Mouse (Mus musculus): ENCODE measurements at regions not wholly inside any gene's neighbourhood (a gene's known extent, or its start where the extent isn't known, plus 50 kb on each side); places are given as distances from the start of the nearest gene placed in this dataset.

DNA sequence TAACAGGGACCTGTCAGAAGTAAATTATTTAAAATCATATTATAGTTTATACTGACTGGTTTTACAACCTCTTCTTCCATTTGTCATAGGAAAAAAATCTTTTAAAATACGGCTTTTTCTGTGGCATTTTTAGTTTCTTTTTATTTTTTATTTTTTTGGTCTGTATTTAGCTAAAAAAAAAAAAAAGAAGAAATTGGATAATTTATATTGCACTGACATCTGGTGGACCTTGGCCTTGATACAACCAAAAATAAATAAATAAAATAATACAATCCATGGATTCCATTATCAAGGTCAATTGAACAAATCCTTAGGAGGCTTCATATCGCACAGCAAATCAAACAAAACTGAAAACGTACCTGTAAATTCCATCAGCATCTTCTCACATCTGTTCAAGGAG lies 1352.5 kb downstream of the Zpld1 start:
- H3K4me1 ChIP-seq (ENCODE audit: control insufficient read depth, insufficient read depth, low read length): no peaks in the 10 kb centered on the region
- H3K4me3 ChIP-seq (ENCODE audit: insufficient read depth, low read length): no peak overlapping the region
- no peak overlapping the region for H3K27ac ChIP-seq (ENCODE audit: insufficient read depth, low read length)
- TF ChIP-seq POLR2A (IDR thresholded peaks at IDR 0.05; ENCODE audit: extremely low read depth, insufficient read depth, low read length): no peak
- no peak for TF ChIP-seq CTCF (IDR thresholded peaks at IDR 0.05; ENCODE audit: extremely low read depth, insufficient read depth, low read length)

GRCm38 (mm10) chr16:53915794-53916193 lies 1382.0 kb downstream of the Zpld1 start:
- no peak overlapping the region for H3K4me3 ChIP-seq (ENCODE audit: insufficient read depth, low read length)
- no peak for TF ChIP-seq POLR2A (IDR thresholded peaks at IDR 0.05; ENCODE audit: extremely low read depth, insufficient read depth, low read length)
- TF ChIP-seq CTCF (IDR thresholded peaks at IDR 0.05; ENCODE audit: extremely low read depth, insufficient read depth, low read length): no peak
- no peaks in the 10 kb centered on the region for H3K4me1 ChIP-seq (ENCODE audit: control insufficient read depth, insufficient read depth, low read length)
- no peak overlapping the region for H3K27ac ChIP-seq (ENCODE audit: insufficient read depth, low read length)

GRCm38 (mm10) chr16:53907125-53907524 lies 1390.7 kb downstream of the Zpld1 start:
- H3K27ac ChIP-seq (ENCODE audit: insufficient read depth, low read length): no peak overlapping the region
- H3K4me3 ChIP-seq (ENCODE audit: insufficient read depth, low read length): no peak overlapping the region
- H3K4me1 ChIP-seq (ENCODE audit: control insufficient read depth, insufficient read depth, low read length): no peaks in the 10 kb centered on the region
- no peak for TF ChIP-seq CTCF (IDR thresholded peaks at IDR 0.05; ENCODE audit: extremely low read depth, insufficient read depth, low read length)

DNA sequence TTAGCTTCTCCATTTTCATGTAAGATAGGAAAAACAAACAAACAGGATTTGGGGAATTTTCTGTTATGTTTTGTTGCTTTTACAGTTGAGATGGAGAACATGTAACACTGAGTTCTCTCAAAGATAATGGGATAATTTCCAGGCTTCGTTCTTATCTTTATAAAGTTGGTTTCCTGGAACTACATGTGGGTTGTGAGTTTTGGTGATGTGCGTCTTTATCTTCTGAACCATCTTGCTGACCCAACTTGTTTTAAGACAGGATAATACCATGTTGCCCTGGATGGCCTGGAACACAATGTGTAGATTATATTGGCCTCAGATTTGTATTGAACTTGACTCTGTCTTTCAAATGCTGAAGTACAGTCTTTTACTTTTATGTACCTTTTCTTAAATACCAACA lies 1394.0 kb downstream of the Zpld1 start:
- no peaks in the 10 kb centered on the region for H3K4me1 ChIP-seq (ENCODE audit: control insufficient read depth, insufficient read depth, low read length)
- H3K27ac ChIP-seq (ENCODE audit: insufficient read depth, low read length): no peak overlapping the region
- TF ChIP-seq CTCF (IDR thresholded peaks at IDR 0.05; ENCODE audit: extremely low read depth, insufficient read depth, low read length) (no peak), POLR2A (IDR thresholded peaks at IDR 0.05; ENCODE audit: extremely low read depth, insufficient read depth, low read length) (no peak)
- no peak overlapping the region for H3K4me3 ChIP-seq (ENCODE audit: insufficient read depth, low read length)

DNA sequence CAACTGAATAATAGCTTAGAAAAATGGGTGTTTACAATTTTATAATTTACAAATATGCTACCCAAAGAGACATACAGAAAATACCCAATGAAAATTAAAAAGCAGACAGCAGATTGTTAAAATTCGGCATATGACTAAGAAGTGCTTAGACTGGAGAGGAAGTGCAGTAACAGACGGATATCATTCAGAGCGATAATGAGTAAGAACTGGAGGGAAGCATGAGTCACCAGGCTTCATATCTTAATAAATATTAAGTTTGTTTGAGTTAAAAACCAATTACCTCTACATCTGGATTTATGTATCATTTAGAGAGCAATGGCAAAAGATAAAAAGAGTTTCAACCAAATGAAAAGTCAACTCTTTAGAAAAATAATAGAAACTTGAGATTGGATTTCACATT lies 1413.5 kb upstream of the Alcam start:
- Histone ChIP-seq H3K4me3 (ENCODE audit: insufficient read depth, low read length) (no peak overlapping the region), H3K4me1 (ENCODE audit: control insufficient read depth, insufficient read depth, low read length) (no peaks in the 10 kb centered on the region), H3K27ac (ENCODE audit: insufficient read depth, low read length) (no peak overlapping the region)
- TF ChIP-seq CTCF (IDR thresholded peaks at IDR 0.05; ENCODE audit: extremely low read depth, insufficient read depth, low read length) (no peak), POLR2A (IDR thresholded peaks at IDR 0.05; ENCODE audit: extremely low read depth, insufficient read depth, low read length) (no peak)

GRCm38 (mm10) chr16:53840678-53841077 lies 1386.8 kb upstream of the Alcam start:
- TF ChIP-seq CTCF (IDR thresholded peaks at IDR 0.05; ENCODE audit: extremely low read depth, insufficient read depth, low read length): no peak
- TF ChIP-seq POLR2A (IDR thresholded peaks at IDR 0.05; ENCODE audit: extremely low read depth, insufficient read depth, low read length): no peak
- Histone ChIP-seq H3K27ac (ENCODE audit: insufficient read depth, low read length) (no peak overlapping the region), H3K4me1 (ENCODE audit: control insufficient read depth, insufficient read depth, low read length) (no peaks in the 10 kb centered on the region), H3K4me3 (ENCODE audit: insufficient read depth, low read length) (no peak overlapping the region)
